Mouse (Mus musculus) embryonic stem cell, embryonic (primary cell): Measurements from ENCODE around the gene Tmtc4.

Experiments
- CTCF ChIA-PET, 4 experiments: fragments of 300-600 bp in 2 of 4; fragments of 350-600 bp in 2 of 4; sonication (Branson Sonifier 250); formaldehyde crosslinking; loops; one replicate each; lab custom pipeline; 2022; ENCODE audit warnings: inconsistent platforms in 2 of 4; lab: Charles Lee
- POLR2A ChIA-PET, 4 experiments: fragments of 300-600 bp in 2 of 4; fragments of 350-600 bp in 2 of 4; sonication (Branson Sonifier 250); formaldehyde crosslinking; loops; one replicate each; lab custom pipeline; 2022; ENCODE audit warnings: antibody characterized with exemption in 4 of 4, inconsistent platforms in 1 of 4; lab: Charles Lee

Gene Tmtc4

GRCm38 (mm10) chr14:122869831-122870230, 114.0 kb downstream of the Tmtc4 start:
- CTCF ChIA-PET = interaction anchor here in 1 of 4 experiments (0.5 kb wide), 1 partner anchor 648 kb away, joined by 5 read pairs; no protein-coding TSS in a partner anchor
- POLR2A ChIA-PET = interaction anchor here in 1 of 4 experiments (1.2 kb wide), 1 partner anchor 43 kb away, joined by 3 read pairs; the partner anchor contains the start of gene Ggact
